Mouse (Mus musculus) naive thymus-derived CD4-positive, alpha-beta T cell, adult 5 months (primary cell): Measurements from ENCODE around the gene Lgals9. TPM values are rescaled to one million over a fixed set of nuclear protein-coding genes. Genes with fewer than 3 reads are reported as not detected.

Experiments
- polyA plus RNA-seq: library from polyadenylated mRNA; unstranded; fragments of 100-300 nt; shearing (Covaris generic); gene quantifications from one replicate; pipeline ENCODE4 v1.2.1, GENCODE M21; 2017

The Lgals9 gene
- polyA plus RNA-seq, result 177 TPM

GRCm38 (mm10) chr11:78984483-78985177, at the start of gene Lgals9:
Lgals9 (minus strand) TSS chr11:78984946.

GRCm38 (mm10) chr11:78920411-78920939, 64.3 kb downstream of the Lgals9 start, which contains the start of gene Nos2:
Nos2 (plus strand) TSS chr11:78920787.

Other genes with a start within 250 kb of the Lgals9 start
- gene Ccnq, start 233.2 kb downstream of the Lgals9 start, polyA plus RNA-seq, result 27.4 TPM
- 12.2 TPM for gene Lyrm9, start 158.4 kb downstream of the Lgals9 start, polyA plus RNA-seq
- gene Nos2, start 64.2 kb downstream of the Lgals9 start, polyA plus RNA-seq, result not detected
- 3.8 TPM for gene Ksr1, start 161.5 kb upstream of the Lgals9 start, polyA plus RNA-seq